Mouse (Mus musculus): ENCODE measurements around the gene Ebf4. TPM values are rescaled to one million over a fixed set of nuclear protein-coding genes. Genes with fewer than 3 reads are reported as not detected.

Ebf4 gene
- polyA plus RNA-seq, 1 experiment, result 1.2 TPM

DNA sequence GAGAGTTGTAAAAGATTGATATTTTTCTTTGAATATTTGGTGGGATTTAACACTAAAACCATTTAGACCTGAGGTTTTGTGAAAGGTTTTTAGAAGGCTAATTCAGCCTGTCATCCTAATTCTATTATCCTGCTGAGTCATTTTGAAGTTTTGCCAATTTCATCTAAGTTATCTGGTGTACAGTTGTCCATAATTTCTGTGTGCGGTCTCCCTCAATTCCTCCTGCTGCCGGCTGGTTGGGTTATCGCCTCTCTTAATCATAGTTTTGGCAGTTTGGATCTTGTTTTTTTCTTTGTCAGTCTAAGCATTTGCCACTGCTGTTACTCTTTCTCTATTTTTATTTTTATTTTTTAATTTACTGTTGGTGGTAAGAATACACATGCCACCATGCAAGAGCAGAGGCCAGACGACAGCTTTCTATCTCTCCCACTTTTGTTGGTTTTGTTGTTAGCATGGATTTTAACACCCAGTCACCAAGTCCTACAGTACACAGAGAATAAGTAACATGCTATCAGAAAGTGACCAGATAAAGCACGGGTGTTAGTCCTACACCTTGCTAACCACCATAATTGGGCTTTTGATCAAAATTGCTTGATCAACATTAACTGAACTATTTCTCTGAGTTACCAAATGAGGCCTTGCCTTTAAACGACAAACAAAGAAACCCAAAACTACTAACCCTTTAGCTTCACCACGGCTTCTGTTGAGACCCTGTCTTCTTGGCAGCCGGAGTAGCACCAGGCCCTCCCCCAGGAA is 45.7 kb downstream of the Ebf4 start:
- WGBS, result 76% methylated on average over 8 of the region's 8 CpGs
- Histone ChIP-seq H3K27ac (ENCODE audit: insufficient read depth, low read depth, low read length) (no peak overlapping the region), H3K27me3 (ENCODE audit: control insufficient read depth, insufficient read depth, low read length) (no peaks in the 10 kb centered on the region), H3K4me3 (ENCODE audit: low read depth, low read length) (no peak overlapping the region), H3K36me3 (ENCODE audit: control insufficient read depth, insufficient read depth, low read length) (no peaks in the 10 kb centered on the region), H3K4me1 (ENCODE audit: control insufficient read depth, insufficient read depth, insufficient read length, low read length) (no peaks in the 10 kb centered on the region)
- TF ChIP-seq CTCF (IDR thresholded peaks at IDR 0.05; ENCODE audit: extremely low read depth, insufficient read length, insufficient replicate concordance, low read depth, low read length), result no peak
- no peak for TF ChIP-seq POLR2A (IDR thresholded peaks at IDR 0.05; ENCODE audit: low read depth, low read length)

DNA sequence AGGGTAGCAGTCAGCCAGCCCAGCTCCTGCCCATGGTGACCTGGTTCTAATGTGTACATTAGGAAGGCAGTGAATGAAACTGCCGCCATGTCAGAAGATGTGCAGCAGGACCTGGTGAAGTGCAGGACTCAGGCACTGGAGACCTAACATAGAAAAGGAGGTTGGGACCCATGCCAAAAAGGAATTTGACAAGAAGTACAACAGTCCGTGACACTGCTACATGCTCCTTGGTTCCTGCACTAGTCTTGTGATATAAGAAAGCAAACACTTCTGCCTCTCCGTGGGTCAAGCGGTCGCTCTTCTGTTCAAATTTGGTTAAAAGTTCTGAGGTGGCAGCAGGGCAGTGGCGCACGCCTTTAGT is 46.2 kb downstream of the Ebf4 start:
- Histone ChIP-seq H3K36me3 (ENCODE audit: control insufficient read depth, insufficient read depth, low read length) (no peaks in the 10 kb centered on the region), H3K27ac (ENCODE audit: insufficient read depth, low read depth, low read length) (no peak overlapping the region), H3K4me1 (ENCODE audit: control insufficient read depth, insufficient read depth, insufficient read length, low read length) (no peaks in the 10 kb centered on the region), H3K27me3 (ENCODE audit: control insufficient read depth, insufficient read depth, low read length) (no peaks in the 10 kb centered on the region), H3K4me3 (ENCODE audit: low read depth, low read length) (no peak overlapping the region)
- WGBS, result 85% methylated on average over 7 of the region's 7 CpGs
- TF ChIP-seq POLR2A (IDR thresholded peaks at IDR 0.05; ENCODE audit: low read depth, low read length), result no peak
- no peak for TF ChIP-seq CTCF (IDR thresholded peaks at IDR 0.05; ENCODE audit: extremely low read depth, insufficient read length, insufficient replicate concordance, low read depth, low read length)

DNA sequence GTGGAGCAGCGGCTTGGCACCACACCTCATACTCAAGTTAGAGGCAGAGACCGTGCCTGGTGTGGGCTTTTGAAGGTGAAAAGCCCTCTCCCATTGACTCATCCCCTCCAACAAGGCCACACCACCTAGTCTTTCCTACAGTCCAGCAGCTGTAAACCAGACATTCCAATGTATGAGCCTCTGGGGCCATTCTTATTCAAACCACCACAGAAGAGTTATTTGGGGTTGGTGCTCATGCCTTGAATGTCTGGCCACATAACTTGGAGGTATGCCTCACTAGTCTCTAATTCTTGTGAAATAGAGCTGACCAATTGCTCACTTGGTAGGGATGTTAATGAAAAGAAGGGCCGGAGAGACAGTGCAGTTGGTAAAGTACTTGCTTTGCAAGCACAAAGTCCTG is 55.4 kb downstream of the Ebf4 start:
- H3K27me3 ChIP-seq (ENCODE audit: control insufficient read depth, insufficient read depth, low read length), result no peaks in the 10 kb centered on the region
- H3K4me1 ChIP-seq (ENCODE audit: control insufficient read depth, insufficient read depth, insufficient read length, low read length), result no peaks in the 10 kb centered on the region
- TF ChIP-seq CTCF (IDR thresholded peaks at IDR 0.05; ENCODE audit: extremely low read depth, insufficient read length, insufficient replicate concordance, low read depth, low read length), result no peak
- TF ChIP-seq POLR2A (IDR thresholded peaks at IDR 0.05; ENCODE audit: low read depth, low read length), result no peak
- no peak overlapping the region for H3K4me3 ChIP-seq (ENCODE audit: low read depth, low read length)
- 85% methylated on average over 3 of the region's 3 CpGs for WGBS
- no peaks in the 10 kb centered on the region for H3K36me3 ChIP-seq (ENCODE audit: control insufficient read depth, insufficient read depth, low read length)
- no peak overlapping the region for H3K27ac ChIP-seq (ENCODE audit: insufficient read depth, low read depth, low read length)

DNA sequence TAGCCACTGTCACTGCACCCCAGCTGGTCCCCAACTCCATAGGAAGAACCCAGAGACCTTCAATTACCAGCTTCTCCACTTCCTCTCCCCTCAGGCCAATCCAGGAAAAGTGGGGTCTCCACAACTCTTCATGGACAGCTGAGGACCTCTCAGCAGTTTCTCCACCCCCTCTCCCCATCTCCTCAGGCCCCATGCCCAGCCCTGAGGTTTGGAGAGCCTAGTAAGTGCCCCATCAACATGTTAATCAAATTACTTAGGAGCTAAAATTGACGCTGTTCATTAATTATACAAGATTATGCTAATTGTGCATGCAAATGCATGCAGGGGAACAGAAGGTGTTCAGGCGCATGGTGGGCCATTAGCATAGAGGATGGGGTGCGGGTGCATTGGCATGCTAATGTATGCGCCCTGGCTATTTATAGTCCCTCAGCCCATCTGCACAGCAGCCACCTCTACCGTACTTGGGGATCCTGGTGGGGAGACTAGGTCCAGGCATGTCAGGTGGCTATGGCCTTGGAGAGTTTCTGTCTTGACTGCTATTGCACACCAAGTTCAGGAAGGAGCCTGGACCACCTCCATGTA is 56.9 kb downstream of the Ebf4 start:
- no peaks in the 10 kb centered on the region for H3K27me3 ChIP-seq (ENCODE audit: control insufficient read depth, insufficient read depth, low read length)
- no peak overlapping the region for H3K4me3 ChIP-seq (ENCODE audit: low read depth, low read length)
- 60% methylated on average over 5 of the region's 5 CpGs for WGBS
- no peaks in the 10 kb centered on the region for H3K36me3 ChIP-seq (ENCODE audit: control insufficient read depth, insufficient read depth, low read length)
- H3K27ac ChIP-seq (ENCODE audit: insufficient read depth, low read depth, low read length), result no peak overlapping the region
- no peaks in the 10 kb centered on the region for H3K4me1 ChIP-seq (ENCODE audit: control insufficient read depth, insufficient read depth, insufficient read length, low read length)
- TF ChIP-seq POLR2A (IDR thresholded peaks at IDR 0.05; ENCODE audit: low read depth, low read length) (no peak), CTCF (IDR thresholded peaks at IDR 0.05; ENCODE audit: extremely low read depth, insufficient read length, insufficient replicate concordance, low read depth, low read length) (no peak)

DNA sequence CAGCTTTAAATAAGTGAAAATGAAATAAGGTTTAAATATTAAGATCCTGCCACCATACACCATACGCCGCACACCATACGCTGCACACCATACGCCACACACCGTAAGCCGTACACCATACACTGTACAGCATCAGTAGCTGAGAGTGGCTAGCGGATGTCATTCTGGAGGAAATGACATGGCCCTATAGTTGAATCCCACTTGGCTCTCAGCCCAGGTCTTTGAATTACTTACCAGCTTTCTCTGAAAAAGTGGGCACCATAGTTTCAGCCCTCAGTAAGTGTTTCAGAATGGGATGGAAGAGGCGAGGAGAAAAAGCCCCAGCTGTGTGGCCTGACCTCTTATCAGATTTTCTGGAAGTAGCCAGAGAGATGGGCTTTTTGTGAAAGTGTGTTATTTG is 58.4 kb downstream of the Ebf4 start:
- H3K27me3 ChIP-seq (ENCODE audit: control insufficient read depth, insufficient read depth, low read length), result no peaks in the 10 kb centered on the region
- 91% methylated on average over 8 of the region's 8 CpGs for WGBS
- H3K4me1 ChIP-seq (ENCODE audit: control insufficient read depth, insufficient read depth, insufficient read length, low read length), result no peaks in the 10 kb centered on the region
- TF ChIP-seq POLR2A (IDR thresholded peaks at IDR 0.05; ENCODE audit: low read depth, low read length) (no peak), CTCF (IDR thresholded peaks at IDR 0.05; ENCODE audit: extremely low read depth, insufficient read length, insufficient replicate concordance, low read depth, low read length) (no peak)
- H3K36me3 ChIP-seq (ENCODE audit: control insufficient read depth, insufficient read depth, low read length), result no peaks in the 10 kb centered on the region
- H3K27ac ChIP-seq (ENCODE audit: insufficient read depth, low read depth, low read length), result no peak overlapping the region
- H3K4me3 ChIP-seq (ENCODE audit: low read depth, low read length), result no peak overlapping the region

DNA sequence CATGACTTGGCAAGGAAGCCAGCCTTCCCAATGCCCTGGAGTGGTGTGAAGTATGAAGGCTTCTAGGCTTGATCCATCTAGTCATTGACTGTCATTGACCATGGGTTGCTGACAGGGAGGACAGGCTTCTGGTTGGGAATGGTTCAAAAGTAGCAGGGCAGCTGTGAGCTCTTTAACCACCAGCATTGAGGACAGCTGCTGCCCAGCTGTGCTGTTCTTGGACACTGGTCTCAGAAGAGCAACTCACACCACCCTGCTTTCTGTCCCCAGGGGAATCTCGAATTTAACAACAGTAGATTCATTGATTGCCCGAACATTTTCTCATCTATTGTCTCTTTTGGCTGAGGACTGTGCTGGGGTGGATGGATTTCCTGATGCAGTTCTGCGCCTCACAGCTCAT is 58.9 kb downstream of the Ebf4 start:
- Histone ChIP-seq H3K4me3 (ENCODE audit: low read depth, low read length) (no peak overlapping the region), H3K27me3 (ENCODE audit: control insufficient read depth, insufficient read depth, low read length) (no peaks in the 10 kb centered on the region), H3K27ac (ENCODE audit: insufficient read depth, low read depth, low read length) (no peak overlapping the region), H3K36me3 (ENCODE audit: control insufficient read depth, insufficient read depth, low read length) (no peaks in the 10 kb centered on the region), H3K4me1 (ENCODE audit: control insufficient read depth, insufficient read depth, insufficient read length, low read length) (no peaks in the 10 kb centered on the region)
- TF ChIP-seq POLR2A (IDR thresholded peaks at IDR 0.05; ENCODE audit: low read depth, low read length), result no peak
- no peak for TF ChIP-seq CTCF (IDR thresholded peaks at IDR 0.05; ENCODE audit: extremely low read depth, insufficient read length, insufficient replicate concordance, low read depth, low read length)
- WGBS, result 60% methylated on average over 3 of the region's 3 CpGs

DNA sequence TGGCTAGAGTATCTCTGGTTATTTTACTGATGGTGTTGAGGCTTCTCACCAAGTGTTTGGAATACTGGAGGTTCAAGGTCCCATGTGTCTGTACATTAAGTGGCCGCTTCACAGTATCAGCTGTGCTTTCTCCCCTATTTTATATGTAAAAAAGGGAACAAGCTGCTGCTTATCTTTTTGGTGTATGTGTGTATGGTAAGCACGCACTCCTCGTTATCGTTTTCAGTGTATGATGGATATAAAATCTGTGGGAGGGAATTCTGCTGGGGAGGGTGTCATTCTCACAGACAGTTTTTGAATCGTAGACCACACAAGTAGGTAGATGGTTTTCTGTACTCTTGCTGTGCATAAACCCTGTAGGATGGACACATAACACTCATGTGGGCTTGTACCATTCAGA is 62.6 kb downstream of the Ebf4 start:
- no peak overlapping the region for H3K27ac ChIP-seq (ENCODE audit: insufficient read depth, low read depth, low read length)
- WGBS, result 89% methylated on average over 5 of the region's 5 CpGs
- no peaks in the 10 kb centered on the region for H3K36me3 ChIP-seq (ENCODE audit: control insufficient read depth, insufficient read depth, low read length)
- H3K4me3 ChIP-seq (ENCODE audit: low read depth, low read length), result no peak overlapping the region
- TF ChIP-seq CTCF (IDR thresholded peaks at IDR 0.05; ENCODE audit: extremely low read depth, insufficient read length, insufficient replicate concordance, low read depth, low read length), result no peak
- TF ChIP-seq POLR2A (IDR thresholded peaks at IDR 0.05; ENCODE audit: low read depth, low read length), result no peak
- H3K27me3 ChIP-seq (ENCODE audit: control insufficient read depth, insufficient read depth, low read length), result peaks cover 9% of the 10 kb centered on the region; the same call in 1 of the 2 replicates
- no peaks in the 10 kb centered on the region for H3K4me1 ChIP-seq (ENCODE audit: control insufficient read depth, insufficient read depth, insufficient read length, low read length)
